Mouse (Mus musculus): Measurements from ENCODE around the gene Phactr1. TPM values are rescaled to one million over a fixed set of nuclear protein-coding genes. Genes with fewer than 3 reads are reported as not detected.

Gene Phactr1
- polyA plus RNA-seq, 1 experiment from 2014 or later: 0.08 TPM

DNA sequence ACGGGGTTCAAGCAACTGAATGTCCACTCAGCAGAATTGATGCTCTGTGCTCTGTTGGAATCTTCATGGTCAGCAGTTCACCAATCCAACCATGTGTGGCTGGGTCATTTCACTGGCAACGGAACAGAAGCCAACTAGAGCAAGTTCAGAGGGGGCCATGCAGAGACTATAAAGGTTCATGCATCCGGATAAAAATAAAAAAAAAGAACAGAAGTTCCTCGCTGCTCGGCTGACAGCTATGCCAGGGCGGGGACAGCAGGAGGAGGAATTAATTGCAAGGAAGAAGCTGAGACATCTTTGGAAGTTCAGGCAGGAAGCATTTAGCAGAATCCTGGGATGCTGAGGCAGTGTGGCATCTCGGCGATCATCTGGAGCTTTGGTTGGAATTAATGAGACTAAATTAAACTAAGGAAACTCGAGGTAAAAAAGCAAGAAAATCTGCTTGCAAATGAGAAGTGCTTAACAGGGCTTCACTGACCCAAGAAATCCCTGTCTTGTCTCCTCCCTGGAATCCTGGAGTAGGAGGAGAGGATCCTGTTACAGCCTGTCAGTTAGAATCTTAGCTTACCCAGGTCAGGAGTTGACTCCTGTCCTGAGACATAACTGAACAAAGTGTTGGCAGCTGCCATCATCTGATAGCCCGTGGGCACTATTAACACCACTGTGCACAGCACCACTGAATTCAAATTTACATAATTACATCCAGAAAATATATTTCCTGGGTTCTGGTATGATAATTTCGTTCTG, 77.4 kb downstream of the Phactr1 start:
- no peaks in the 10 kb centered on the region for H3K27me3 ChIP-seq
- ChIA-PET POLR2A (interaction anchor here (0.6 kb wide), 1 partner anchor 15 kb away, joined by 3 read pairs; no protein-coding TSS in a partner anchor), CTCF (interaction anchor here (1.6 kb wide), 1 partner anchor 17 kb away, joined by 5 read pairs; no protein-coding TSS in a partner anchor)
- TF ChIP-seq CTCF (IDR thresholded peaks at IDR 0.05): no peak
- ATAC-seq (no peak), DNase-seq (ENCODE audit: low read depth, low spot score) (no peak)
- in situ Hi-C loops (cut with MboI; ENCODE audit: low pct_unique_long_range_greater_than_20kb): no loop called here

DNA sequence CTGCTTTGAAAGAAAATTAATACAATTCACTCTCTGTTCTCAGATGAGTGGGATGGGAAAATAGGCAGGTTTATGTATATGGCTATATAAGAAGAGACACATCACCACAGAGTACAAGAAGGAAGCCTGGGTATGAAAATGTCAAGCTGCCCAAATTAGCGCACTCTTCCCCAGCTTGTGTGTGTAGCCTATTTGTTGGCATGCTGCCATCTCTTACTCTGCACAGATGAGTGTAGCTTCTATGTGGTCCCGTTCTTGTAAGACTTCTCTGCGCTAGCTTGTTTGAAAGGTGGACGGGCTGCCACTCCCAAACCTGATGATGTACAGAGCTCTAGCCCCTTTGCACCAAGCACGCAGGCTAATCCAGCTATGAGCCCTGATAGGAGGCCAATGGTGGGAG, 78.7 kb downstream of the Phactr1 start:
- ATAC-seq (no peak), DNase-seq (ENCODE audit: low read depth, low spot score) (no peak)
- ChIA-PET CTCF (interaction anchor here (1.6 kb wide), 1 partner anchor 19 kb away, joined by 5 read pairs; no protein-coding TSS in a partner anchor), POLR2A (interaction anchor here (0.7 kb wide), 1 partner anchor 162 kb away, joined by 3 read pairs; no protein-coding TSS in a partner anchor)
- no peak for TF ChIP-seq CTCF (IDR thresholded peaks at IDR 0.05)
- in situ Hi-C loops (cut with MboI; ENCODE audit: low pct_unique_long_range_greater_than_20kb): no loop called here
- peaks cover 4% of the 10 kb centered on the region for H3K27me3 ChIP-seq

DNA sequence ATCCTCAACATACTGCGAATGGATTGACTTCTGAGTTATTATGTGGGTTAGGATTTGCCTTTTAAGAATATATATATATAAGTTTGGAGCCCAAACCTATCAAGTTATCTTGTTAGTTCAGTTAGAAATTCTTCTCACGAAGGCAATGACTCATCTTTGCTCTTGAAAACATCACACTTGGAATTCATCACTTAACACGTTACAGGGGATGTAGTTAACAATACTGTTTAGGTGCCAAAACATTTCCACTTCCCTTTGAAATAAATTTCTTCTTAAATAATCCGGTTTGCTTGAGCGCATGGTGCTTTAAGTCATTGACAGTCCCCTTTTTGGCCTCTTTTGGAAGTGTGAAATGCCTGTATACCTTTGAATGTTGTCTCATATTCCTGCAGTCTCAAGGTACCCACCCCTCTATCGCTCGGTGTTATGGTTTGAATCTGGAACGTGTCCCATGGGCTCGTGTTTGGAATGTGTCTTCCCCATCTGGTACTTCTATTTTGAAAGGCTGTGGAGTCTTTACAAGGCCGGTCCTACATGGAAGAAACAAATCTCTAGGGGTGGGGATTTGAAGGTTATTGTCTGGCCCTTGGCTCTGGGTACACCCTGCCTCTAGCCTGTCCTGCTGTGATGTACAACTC, 80.6 kb downstream of the Phactr1 start:
- no peak for ATAC-seq
- DNase-seq (ENCODE audit: low read depth, low spot score): no peak
- CTCF ChIA-PET: interaction anchor here (1.3 kb wide), 1 partner anchor 19 kb away, joined by 3 read pairs; no protein-coding TSS in a partner anchor
- TF ChIP-seq CTCF (IDR thresholded peaks at IDR 0.05): no peak
- POLR2A ChIA-PET: no interaction called here
- peaks cover 9% of the 10 kb centered on the region for H3K27me3 ChIP-seq
- in situ Hi-C loops (cut with MboI; ENCODE audit: low pct_unique_long_range_greater_than_20kb): no loop called here

DNA sequence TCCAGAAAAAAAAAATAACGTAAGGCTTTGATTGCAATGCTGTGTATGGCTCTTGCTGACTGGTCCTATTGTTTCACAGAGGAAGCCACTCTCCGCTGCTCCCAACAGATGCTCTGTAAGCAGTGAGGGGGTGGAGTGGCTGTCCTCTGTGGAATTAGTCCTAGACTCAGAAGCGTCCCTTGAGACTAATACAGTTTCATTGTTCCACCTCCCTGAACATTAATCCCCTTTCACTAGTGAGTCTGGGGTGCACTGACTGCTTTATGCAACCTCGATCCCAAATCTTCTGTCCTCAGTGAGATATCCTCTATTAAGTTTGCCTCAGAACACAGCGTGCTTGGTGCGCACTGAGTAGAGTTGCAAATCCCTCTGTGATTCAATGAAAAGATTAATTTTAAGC, 91.9 kb downstream of the Phactr1 start:
- peaks cover 51% of the 10 kb centered on the region for H3K27me3 ChIP-seq
- no peak for TF ChIP-seq CTCF (IDR thresholded peaks at IDR 0.05)
- DNase-seq (ENCODE audit: low read depth, low spot score) (no peak), ATAC-seq (no peak)
- in situ Hi-C loops (cut with MboI; ENCODE audit: low pct_unique_long_range_greater_than_20kb): no loop called here
- CTCF ChIA-PET: no interaction called here
- POLR2A ChIA-PET: no interaction called here

DNA sequence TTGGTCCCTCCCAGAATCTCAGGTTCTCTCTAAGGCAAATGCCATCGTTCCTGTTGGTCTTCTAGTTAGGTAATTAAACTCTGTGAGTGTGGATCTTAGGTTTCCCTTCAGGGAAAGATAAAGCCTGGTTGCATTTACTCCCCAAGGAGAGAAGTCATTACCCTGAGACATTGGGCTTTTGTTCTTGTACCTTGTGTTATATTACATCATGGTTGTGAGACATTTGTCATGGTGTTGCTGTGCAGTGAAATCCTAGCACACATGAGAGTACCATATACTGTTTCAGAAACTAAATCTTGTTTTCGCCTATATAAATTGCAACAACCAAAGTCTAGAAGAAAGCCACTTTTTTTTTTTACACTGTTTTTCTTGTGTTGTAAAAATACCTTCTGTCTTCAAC, 93.6 kb downstream of the Phactr1 start:
- CTCF ChIA-PET: interaction anchor here (1.4 kb wide), 1 partner anchor 30 kb away, joined by 3 read pairs; no protein-coding TSS in a partner anchor
- no peak for ATAC-seq
- in situ Hi-C loops (cut with MboI; ENCODE audit: low pct_unique_long_range_greater_than_20kb): no loop called here
- DNase-seq (ENCODE audit: low read depth, low spot score): no peak
- TF ChIP-seq CTCF (IDR thresholded peaks at IDR 0.05): no peak
- POLR2A ChIA-PET: no interaction called here
- H3K27me3 ChIP-seq: peaks cover 49% of the 10 kb centered on the region

DNA sequence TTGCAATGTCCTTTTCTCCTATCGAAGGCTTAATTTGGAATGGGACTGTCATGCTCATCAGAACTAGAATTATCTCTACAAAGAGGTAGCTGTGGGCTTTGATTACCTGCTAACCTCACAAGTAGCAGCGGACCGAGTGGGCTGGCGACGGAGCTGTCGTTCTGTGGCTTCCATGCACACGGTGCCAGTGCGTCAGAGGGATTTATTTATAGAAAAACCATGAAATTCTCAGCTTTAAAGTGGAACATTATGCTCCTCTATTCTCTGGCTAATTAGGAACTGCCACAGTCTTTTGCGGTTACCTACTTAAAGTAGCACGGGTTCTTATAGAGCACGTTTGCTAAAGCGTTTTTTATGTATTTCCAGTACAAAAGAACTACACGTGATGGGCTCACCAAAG, 101.7 kb downstream of the Phactr1 start:
- ATAC-seq (no peak), DNase-seq (ENCODE audit: low read depth, low spot score) (no peak)
- in situ Hi-C loops (cut with MboI; ENCODE audit: low pct_unique_long_range_greater_than_20kb): no loop called here
- ChIA-PET POLR2A (no interaction called here), CTCF (no interaction called here)
- peaks cover 27% of the 10 kb centered on the region for H3K27me3 ChIP-seq
- TF ChIP-seq CTCF (IDR thresholded peaks at IDR 0.05): no peak

DNA sequence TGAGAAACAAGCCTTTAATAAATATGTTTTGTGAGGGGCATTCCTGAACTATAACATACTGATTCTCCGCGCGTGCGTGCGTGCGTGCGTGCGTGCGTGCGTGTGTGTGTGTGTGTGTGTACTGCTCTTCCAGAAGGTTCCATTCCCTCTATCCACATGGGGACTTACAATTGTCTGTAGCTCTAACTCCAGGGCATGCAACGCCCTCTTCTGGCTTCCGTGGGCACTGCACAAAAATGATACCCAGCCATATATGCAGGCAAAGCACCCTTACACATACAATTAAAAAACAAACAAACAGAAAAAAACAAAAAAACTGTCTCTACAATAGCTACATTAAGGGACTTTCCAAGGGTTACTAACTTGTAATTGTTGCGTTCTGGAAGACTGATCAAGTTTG, 108.8 kb downstream of the Phactr1 start:
- POLR2A ChIA-PET: no interaction called here
- in situ Hi-C loops (cut with MboI; ENCODE audit: low pct_unique_long_range_greater_than_20kb): loop anchor here (5.0 kb wide), 1 partner anchor 167 kb away; no protein-coding TSS in a partner anchor
- ATAC-seq (no peak), DNase-seq (ENCODE audit: low read depth, low spot score) (no peak)
- H3K27me3 ChIP-seq: peaks cover 10% of the 10 kb centered on the region
- CTCF ChIA-PET: interaction anchor here (0.9 to 2.2 kb wide), 7 partner anchors 9 to 130 kb away, joined by 3 to 5 read pairs (median 4); no protein-coding TSS in a partner anchor
- TF ChIP-seq CTCF (IDR thresholded peaks at IDR 0.05): peak; percentile 67

DNA sequence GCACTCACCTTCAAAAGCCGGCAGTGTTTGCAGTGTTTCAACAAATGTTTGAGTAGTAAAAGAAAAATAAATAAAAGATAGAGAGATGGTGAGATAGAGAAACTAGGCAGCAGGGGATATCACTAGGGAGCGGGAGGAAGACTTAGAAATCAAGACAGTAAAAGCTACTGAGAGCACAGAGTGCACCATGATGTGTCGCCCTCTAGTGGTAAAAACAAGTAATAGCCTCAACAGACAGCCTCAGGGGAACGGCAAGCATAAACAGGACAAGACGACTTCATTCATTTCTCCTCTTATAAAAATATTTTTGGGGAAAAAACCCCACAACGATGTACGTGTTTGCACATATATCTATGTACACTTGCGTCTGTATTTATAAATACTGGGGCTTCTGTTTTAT, 111.9 kb downstream of the Phactr1 start:
- CTCF ChIA-PET: interaction anchor here (0.8 to 2.0 kb wide), 8 partner anchors 41 to 169 kb away, joined by 3 to 7 read pairs (median 4); no protein-coding TSS in a partner anchor
- no peak for ATAC-seq
- H3K27me3 ChIP-seq: peaks cover 16% of the 10 kb centered on the region
- TF ChIP-seq CTCF (IDR thresholded peaks at IDR 0.05): peak; percentile 74
- in situ Hi-C loops (cut with MboI; ENCODE audit: low pct_unique_long_range_greater_than_20kb): no loop called here
- POLR2A ChIA-PET: no interaction called here
- no peak for DNase-seq (ENCODE audit: low read depth, low spot score)

DNA sequence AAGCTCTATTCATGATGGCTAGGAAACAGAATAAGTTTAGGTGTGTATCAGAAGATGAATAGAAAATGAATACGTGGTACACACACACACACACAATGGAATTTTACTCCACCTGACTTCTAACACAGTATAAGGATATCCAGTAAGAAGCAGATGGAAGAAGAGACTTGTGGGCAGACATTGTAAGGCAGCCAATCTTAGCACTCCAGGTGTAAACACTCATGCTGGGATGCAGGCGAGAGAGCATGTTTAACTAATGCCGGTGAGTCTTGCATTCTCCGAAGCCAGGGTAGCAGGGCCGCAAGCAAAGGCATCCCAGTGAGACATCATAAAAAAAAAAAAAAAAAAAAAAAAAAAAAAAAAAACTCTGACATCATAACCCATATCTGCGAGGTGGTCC, 120.1 kb downstream of the Phactr1 start:
- TF ChIP-seq CTCF (IDR thresholded peaks at IDR 0.05): no peak
- peaks cover 31% of the 10 kb centered on the region for H3K27me3 ChIP-seq
- ChIA-PET POLR2A (no interaction called here), CTCF (no interaction called here)
- no peak for ATAC-seq
- DNase-seq (ENCODE audit: low read depth, low spot score): no peak
- in situ Hi-C loops (cut with MboI; ENCODE audit: low pct_unique_long_range_greater_than_20kb): loop anchor here (25.0 kb wide), 2 partner anchors 513 to 1163 kb away; no protein-coding TSS in a partner anchor

DNA sequence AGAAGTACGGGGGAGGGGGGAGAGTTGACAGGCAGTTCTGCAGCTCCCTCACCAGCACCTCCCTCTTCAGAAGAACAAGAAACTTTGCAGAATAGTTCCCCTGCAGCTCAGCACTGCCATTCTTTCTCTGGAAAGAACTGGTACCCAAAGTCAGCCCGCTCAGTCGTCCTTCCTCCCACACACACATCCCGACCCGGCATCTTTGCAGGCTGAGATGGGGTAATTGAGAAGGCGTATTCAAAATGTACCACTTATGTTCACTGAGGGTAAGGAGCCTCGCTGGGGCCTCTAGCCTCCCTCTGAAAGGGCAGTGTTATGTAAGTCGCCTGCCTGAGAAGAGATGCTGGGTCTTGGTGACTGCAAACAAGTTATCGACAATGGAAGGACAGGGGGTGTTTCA, 123.9 kb downstream of the Phactr1 start:
- ChIA-PET CTCF (interaction anchor here (1.0 to 1.7 kb wide), 3 partner anchors 10 to 29 kb away, joined by 3 to 4 read pairs (median 3); no protein-coding TSS in a partner anchor), POLR2A (no interaction called here)
- DNase-seq (ENCODE audit: low read depth, low spot score) (no peak), ATAC-seq (no peak)
- peaks cover 46% of the 10 kb centered on the region for H3K27me3 ChIP-seq
- in situ Hi-C loops (cut with MboI; ENCODE audit: low pct_unique_long_range_greater_than_20kb): loop anchor here (25.0 kb wide), 2 partner anchors 517 to 1167 kb away; no protein-coding TSS in a partner anchor
- TF ChIP-seq CTCF (IDR thresholded peaks at IDR 0.05): no peak

DNA sequence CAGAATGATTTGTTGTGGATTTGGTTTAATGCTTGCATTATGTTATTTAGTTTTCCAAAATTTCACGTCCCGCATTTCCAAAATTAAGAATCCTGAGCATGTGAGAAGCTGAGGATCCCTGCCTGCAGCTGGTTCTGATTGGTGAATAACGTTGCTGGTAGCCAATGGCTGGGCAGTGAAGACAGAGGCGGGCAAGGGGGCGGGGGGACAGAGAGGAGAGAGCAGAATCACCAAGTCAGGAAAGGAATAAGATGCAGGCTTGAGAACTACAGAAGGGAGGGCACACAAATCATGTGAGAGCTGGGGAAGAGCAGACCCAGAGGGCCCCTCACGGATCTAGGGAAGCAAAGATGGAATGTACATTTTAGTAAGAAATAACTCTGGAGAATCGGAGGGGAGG, 132.3 kb downstream of the Phactr1 start:
- no peak for ATAC-seq
- POLR2A ChIA-PET: no interaction called here

More for the DNA sequence above, 132.3 kb downstream of the Phactr1 start:
- H3K27me3 ChIP-seq: peaks cover 29% of the 10 kb centered on the region
- no peak for TF ChIP-seq CTCF (IDR thresholded peaks at IDR 0.05)
- DNase-seq (ENCODE audit: low read depth, low spot score): no peak
- CTCF ChIA-PET: interaction anchor here (0.8 to 1.8 kb wide), 2 partner anchors 10 to 24 kb away, joined by 3 read pairs; no protein-coding TSS in a partner anchor
- in situ Hi-C loops (cut with MboI; ENCODE audit: low pct_unique_long_range_greater_than_20kb): loop anchor here (25.0 kb wide), 2 partner anchors 525 to 1175 kb away; no protein-coding TSS in a partner anchor

Measured in Patski (cell line).